Mouse (Mus musculus): ENCODE measurements around the gene Trim63. TPM values are rescaled to one million over a fixed set of nuclear protein-coding genes. Genes with fewer than 3 reads are reported as not detected.
A peak's percentile ranks its signal among the peaks of the same experiment; 100 is the strongest.

Gene Trim63
- polyA plus RNA-seq, 1 experiment from 2014 or later, result 0.34 TPM

- Histone ChIP-seq H3K4me1 (peaks cover 12% of the 10 kb centered on the region), H3K27me3 (replicated peaks; ENCODE audit: low read depth, poor library complexity, severe bottlenecking) (no peaks in the 10 kb centered on the region), H3K4me3 (peak overlapping the region; percentile 27; the same call in 1 of the 2 replicates), H3K27ac (replicated peaks) (peak overlapping the region; percentile 49; the same call in 1 of the 2 replicates), H3K36me3 (replicated peaks) (no peaks in the 10 kb centered on the region), H3K9me3 (no peaks in the 10 kb centered on the region)
- DNase-seq (ENCODE audit: low spot score), result peak; percentile 67
- WGBS, result 13% methylated on average over 12 of the region's 12 CpGs
Measured at GRCm38 (mm10) chr4:134307367-134308072, 7.4 kb upstream of the Trim63 start.

- WGBS, result 85% methylated on average over 7 of the region's 7 CpGs
- 0 out of 2 replicates have a peak, but pooled peaks cover 2% of the 10 kb centered on the region for H3K9me3 ChIP-seq
- H3K27me3 ChIP-seq (replicated peaks; ENCODE audit: low read depth, poor library complexity, severe bottlenecking), result no peaks in the 10 kb centered on the region
- DNase-seq (ENCODE audit: low spot score), result no peak
- peaks cover 22% of the 10 kb centered on the region for H3K4me1 ChIP-seq
- no peaks in the 10 kb centered on the region for H3K36me3 ChIP-seq (replicated peaks)
- no peak overlapping the region for H3K4me3 ChIP-seq
- H3K27ac ChIP-seq (replicated peaks), result no peak overlapping the region
Measured at GRCm38 (mm10) chr4:134310106-134310505, 4.8 kb upstream of the Trim63 start.

DNA sequence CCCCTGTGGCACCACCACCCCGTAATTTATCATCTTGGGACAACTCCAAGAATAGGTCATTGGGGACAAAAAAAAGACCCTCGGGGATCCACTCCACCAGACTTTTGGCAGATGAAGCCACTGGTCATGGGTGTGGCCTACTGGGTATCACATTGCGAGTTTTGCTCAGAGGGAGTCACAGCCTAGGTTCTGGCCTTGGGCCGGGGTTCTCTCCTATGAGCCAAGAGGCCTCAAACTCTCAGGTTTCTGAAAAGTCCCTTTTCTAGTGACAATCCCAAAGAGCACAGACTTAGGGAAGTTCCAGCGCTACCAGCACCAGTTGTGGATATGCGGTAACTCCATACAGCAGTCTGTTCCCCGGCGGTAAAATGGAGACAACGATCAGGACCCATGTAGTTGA lies 4.3 kb upstream of the Trim63 start:
- 0 out of 2 replicates have a peak, but pooled peaks cover 2% of the 10 kb centered on the region for H3K9me3 ChIP-seq
- H3K27ac ChIP-seq (replicated peaks), result no peak overlapping the region
- no peak overlapping the region for H3K4me3 ChIP-seq
- peaks cover 28% of the 10 kb centered on the region for H3K4me1 ChIP-seq
- 89% methylated on average over 9 of the region's 9 CpGs for WGBS
- DNase-seq (ENCODE audit: low spot score), result no peak
- H3K36me3 ChIP-seq (replicated peaks), result no peaks in the 10 kb centered on the region
- no peaks in the 10 kb centered on the region for H3K27me3 ChIP-seq (replicated peaks; ENCODE audit: low read depth, poor library complexity, severe bottlenecking)

DNA sequence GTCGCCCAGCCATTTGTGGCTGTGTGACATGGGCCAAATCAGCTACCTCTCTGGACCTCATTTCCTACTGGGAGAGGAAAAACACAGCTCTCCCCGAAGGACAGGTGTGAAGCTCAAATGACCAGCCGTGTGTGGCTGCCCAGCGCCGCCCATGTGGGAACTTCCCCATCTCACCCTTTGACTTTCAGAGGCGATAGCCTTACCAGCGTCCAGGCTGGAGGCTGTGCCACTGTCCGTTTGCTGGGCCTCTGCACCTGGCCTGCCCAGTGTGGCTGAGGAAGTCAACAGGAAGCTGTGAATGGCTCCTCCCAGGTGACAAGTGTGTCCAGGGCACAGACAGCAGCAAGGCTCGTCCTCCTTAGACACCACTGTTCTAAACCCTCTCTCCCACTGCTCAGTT lies 3.1 kb upstream of the Trim63 start:
- H3K4me3 ChIP-seq, result no peak overlapping the region
- H3K27me3 ChIP-seq (replicated peaks; ENCODE audit: low read depth, poor library complexity, severe bottlenecking), result no peaks in the 10 kb centered on the region
- no peak overlapping the region for H3K27ac ChIP-seq (replicated peaks)
- H3K4me1 ChIP-seq, result peaks cover 28% of the 10 kb centered on the region
- WGBS, result 83% methylated on average over 9 of the region's 9 CpGs
- no peak for DNase-seq (ENCODE audit: low spot score)
- 0 out of 2 replicates have a peak, but pooled peaks cover 2% of the 10 kb centered on the region for H3K9me3 ChIP-seq
- H3K36me3 ChIP-seq (replicated peaks), result no peaks in the 10 kb centered on the region

DNA sequence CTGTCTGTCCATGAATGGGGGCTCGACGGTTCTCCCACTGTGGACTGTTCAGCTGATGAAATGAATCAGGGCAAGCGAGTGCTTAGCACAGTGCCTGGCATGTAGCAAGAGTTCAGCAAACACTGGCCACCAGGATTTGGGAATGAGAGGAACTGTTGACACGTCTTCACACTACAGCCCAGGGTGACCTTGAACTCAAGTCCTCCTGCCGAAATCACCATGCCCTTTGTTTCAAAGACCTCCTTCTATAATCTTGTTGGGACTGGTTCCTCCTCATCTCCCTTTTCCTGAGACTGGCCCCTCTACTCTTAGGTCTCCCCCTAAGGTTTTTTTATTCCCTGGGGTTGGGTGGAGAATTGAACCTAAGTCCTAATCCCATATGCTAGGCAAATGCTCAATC lies 2.6 kb upstream of the Trim63 start:
- H3K27me3 ChIP-seq (replicated peaks; ENCODE audit: low read depth, poor library complexity, severe bottlenecking), result no peaks in the 10 kb centered on the region
- H3K9me3 ChIP-seq, result 0 out of 2 replicates have a peak, but pooled peaks cover 2% of the 10 kb centered on the region
- no peak overlapping the region for H3K4me3 ChIP-seq
- no peak overlapping the region for H3K27ac ChIP-seq (replicated peaks)
- no peaks in the 10 kb centered on the region for H3K36me3 ChIP-seq (replicated peaks)
- H3K4me1 ChIP-seq, result peaks cover 23% of the 10 kb centered on the region
- DNase-seq (ENCODE audit: low spot score), result no peak
- WGBS, result 91% methylated on average over 5 of the region's 5 CpGs

- H3K36me3 ChIP-seq (replicated peaks), result no peaks in the 10 kb centered on the region
- 94% methylated on average over 6 of the region's 6 CpGs for WGBS
- H3K27me3 ChIP-seq (replicated peaks; ENCODE audit: low read depth, poor library complexity, severe bottlenecking), result no peaks in the 10 kb centered on the region
- no peak overlapping the region for H3K4me3 ChIP-seq
- 0 out of 2 replicates have a peak, but pooled peaks cover 2% of the 10 kb centered on the region for H3K9me3 ChIP-seq
- peaks cover 17% of the 10 kb centered on the region for H3K4me1 ChIP-seq
- no peak overlapping the region for H3K27ac ChIP-seq (replicated peaks)
- DNase-seq (ENCODE audit: low spot score), result no peak
Measured at GRCm38 (mm10) chr4:134312901-134313300, 2.0 kb upstream of the Trim63 start.

GRCm38 (mm10) chr4:134314081-134314655 lies 752 bp upstream of the Trim63 start:
- Histone ChIP-seq H3K4me1 (peaks cover 16% of the 10 kb centered on the region), H3K9me3 (0 out of 2 replicates have a peak, but pooled peaks cover 2% of the 10 kb centered on the region), H3K36me3 (replicated peaks) (no peaks in the 10 kb centered on the region), H3K27ac (replicated peaks) (no peak overlapping the region), H3K4me3 (no peak overlapping the region), H3K27me3 (replicated peaks; ENCODE audit: low read depth, poor library complexity, severe bottlenecking) (no peaks in the 10 kb centered on the region)
- 79% methylated on average over 4 of the region's 4 CpGs for WGBS
- DNase-seq (ENCODE audit: low spot score), result no peak

- Histone ChIP-seq H3K36me3 (replicated peaks) (no peaks in the 10 kb centered on the region), H3K9me3 (0 out of 2 replicates have a peak, but pooled peaks cover 2% of the 10 kb centered on the region), H3K27me3 (replicated peaks; ENCODE audit: low read depth, poor library complexity, severe bottlenecking) (no peaks in the 10 kb centered on the region), H3K4me1 (peaks cover 16% of the 10 kb centered on the region), H3K27ac (replicated peaks) (0 out of 2 replicates have a peak overlapping the region, but pooled peaks have one; percentile 11), H3K4me3 (no peak overlapping the region)
- DNase-seq (ENCODE audit: low spot score), result no peak
- WGBS, result 79% methylated on average over 9 of the region's 9 CpGs
Measured at GRCm38 (mm10) chr4:134315470-134315869, 550 bp downstream of the Trim63 start.

DNA sequence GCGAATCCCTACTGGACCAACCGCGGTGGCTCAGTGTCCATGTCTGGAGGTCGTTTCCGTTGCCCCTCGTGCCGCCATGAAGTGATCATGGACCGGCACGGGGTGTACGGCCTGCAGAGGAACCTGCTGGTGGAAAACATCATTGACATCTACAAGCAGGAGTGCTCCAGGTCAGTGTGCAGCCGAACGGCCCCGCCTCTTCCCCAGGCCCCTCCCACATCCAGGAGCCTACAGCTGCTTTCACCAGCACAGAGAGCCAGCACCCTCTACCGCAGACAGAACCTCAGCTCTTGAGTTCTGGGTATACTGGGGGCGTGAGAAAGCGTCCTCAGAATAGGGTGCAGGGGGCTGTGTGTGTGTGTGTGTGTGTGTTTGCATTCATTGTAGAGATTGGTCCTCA lies 1.5 kb downstream of the Trim63 start:
- no peaks in the 10 kb centered on the region for H3K27me3 ChIP-seq (replicated peaks; ENCODE audit: low read depth, poor library complexity, severe bottlenecking)
- no peaks in the 10 kb centered on the region for H3K36me3 ChIP-seq (replicated peaks)
- WGBS, result 53% methylated on average over 16 of the region's 16 CpGs
- no peak overlapping the region for H3K4me3 ChIP-seq
- H3K27ac ChIP-seq (replicated peaks), result no peak overlapping the region
- peak; percentile 33 for DNase-seq (ENCODE audit: low spot score)
- H3K9me3 ChIP-seq, result 0 out of 2 replicates have a peak, but pooled peaks cover 2% of the 10 kb centered on the region
- peaks cover 16% of the 10 kb centered on the region for H3K4me1 ChIP-seq

DNA sequence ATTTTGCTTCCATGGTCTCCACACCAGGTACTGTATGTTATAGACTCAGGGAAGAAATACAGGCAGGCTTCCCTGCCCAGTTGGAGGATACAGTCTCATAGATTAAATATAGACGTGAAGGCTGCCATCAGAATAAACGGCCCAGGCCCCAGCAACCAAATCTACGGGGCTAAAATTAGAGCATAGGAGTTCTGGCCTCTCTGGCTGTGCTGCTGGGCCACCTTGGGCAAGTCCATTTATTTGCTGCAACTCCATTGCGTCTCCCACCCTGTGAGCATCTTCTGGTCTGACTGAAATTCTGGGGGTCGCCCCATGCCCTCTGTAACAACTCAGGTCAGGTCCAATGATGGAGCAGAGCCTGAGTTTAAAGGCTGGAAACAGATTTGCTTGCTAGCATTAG lies 4.2 kb downstream of the Trim63 start:
- H3K27me3 ChIP-seq (replicated peaks; ENCODE audit: low read depth, poor library complexity, severe bottlenecking), result no peaks in the 10 kb centered on the region
- H3K36me3 ChIP-seq (replicated peaks), result no peaks in the 10 kb centered on the region
- peaks cover 16% of the 10 kb centered on the region for H3K4me1 ChIP-seq
- no peak overlapping the region for H3K4me3 ChIP-seq
- no peaks in the 10 kb centered on the region for H3K9me3 ChIP-seq
- no peak overlapping the region for H3K27ac ChIP-seq (replicated peaks)
- 89% methylated on average over 5 of the region's 5 CpGs for WGBS
- DNase-seq (ENCODE audit: low spot score), result no peak

- Histone ChIP-seq H3K36me3 (replicated peaks) (no peaks in the 10 kb centered on the region), H3K4me3 (no peak overlapping the region), H3K9me3 (no peaks in the 10 kb centered on the region), H3K4me1 (peaks cover 10% of the 10 kb centered on the region), H3K27ac (replicated peaks) (no peak overlapping the region), H3K27me3 (replicated peaks; ENCODE audit: low read depth, poor library complexity, severe bottlenecking) (no peaks in the 10 kb centered on the region)
- 79% methylated on average over 5 of the region's 5 CpGs for WGBS
- DNase-seq (ENCODE audit: low spot score), result no peak
Measured at GRCm38 (mm10) chr4:134319674-134320073, 4.8 kb downstream of the Trim63 start.

DNA sequence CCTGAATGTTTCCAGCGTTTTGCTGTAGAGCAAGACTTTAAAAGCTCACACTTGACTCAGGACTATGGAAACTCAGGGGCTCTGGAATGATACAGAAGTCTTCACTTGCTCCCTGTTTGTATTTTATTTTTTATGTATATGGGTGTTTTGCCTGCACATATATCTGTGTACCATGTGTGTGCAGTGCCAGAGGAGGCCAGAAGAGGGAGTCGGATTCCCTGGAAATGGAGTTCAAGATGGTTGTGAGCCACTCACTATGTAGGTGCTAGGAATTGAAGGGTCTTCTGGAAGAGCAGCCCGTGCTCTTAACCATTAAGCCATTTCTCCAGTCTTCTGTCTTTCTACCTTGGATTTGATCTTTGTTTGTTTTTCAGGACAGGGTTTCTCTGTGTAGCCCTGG lies 6.6 kb downstream of the Trim63 start:
- H3K36me3 ChIP-seq (replicated peaks), result no peaks in the 10 kb centered on the region
- H3K27ac ChIP-seq (replicated peaks), result no peak overlapping the region
- H3K9me3 ChIP-seq, result no peaks in the 10 kb centered on the region
- WGBS, result 61% methylated on average over 3 of the region's 3 CpGs
- DNase-seq (ENCODE audit: low spot score), result no peak
- no peaks in the 10 kb centered on the region for H3K4me1 ChIP-seq
- H3K4me3 ChIP-seq, result no peak overlapping the region
- no peaks in the 10 kb centered on the region for H3K27me3 ChIP-seq (replicated peaks; ENCODE audit: low read depth, poor library complexity, severe bottlenecking)

- Histone ChIP-seq H3K9me3 (no peaks in the 10 kb centered on the region), H3K27ac (replicated peaks) (no peak overlapping the region), H3K27me3 (replicated peaks; ENCODE audit: low read depth, poor library complexity, severe bottlenecking) (no peaks in the 10 kb centered on the region), H3K4me1 (peaks cover 14% of the 10 kb centered on the region), H3K36me3 (replicated peaks) (no peaks in the 10 kb centered on the region), H3K4me3 (no peak overlapping the region)
- WGBS, result 83% methylated on average over 5 of the region's 5 CpGs
- no peak for DNase-seq (ENCODE audit: low spot score)
Measured at GRCm38 (mm10) chr4:134324655-134325054, 9.7 kb downstream of the Trim63 start.
